Mouse (Mus musculus): Measurements from ENCODE around the gene Rabep1. TPM values are rescaled to one million over a fixed set of nuclear protein-coding genes. Genes with fewer than 3 reads are reported as not detected.
A peak's percentile ranks its signal among the peaks of the same experiment; 100 is the strongest.

Gene Rabep1
- total and polyA plus RNA-seq, 2 experiments from 2014 or later = 12.2 to 29.8 TPM

- no peak overlapping the region for H3K27ac ChIP-seq (ENCODE audit: low read depth)
- no peak for ATAC-seq (ENCODE audit: insufficient read depth, low read depth)
- H3K4me2 ChIP-seq (ENCODE audit: low read depth, low read length) = no peak overlapping the region
- H3K9ac ChIP-seq (replicated peaks; ENCODE audit: low read depth, low read length) = no peak overlapping the region
- no peak overlapping the region for H3K4me3 ChIP-seq (ENCODE audit: low read depth, low read length)
- no peaks in the 10 kb centered on the region for H3K9me3 ChIP-seq (replicated peaks; ENCODE audit: control insufficient read depth, low read length)
- TF ChIP-seq EP300 (IDR thresholded peaks at IDR 0.05; ENCODE audit: low read depth) (no peak), CTCF (IDR thresholded peaks at IDR 0.05; ENCODE audit: low read depth) (no peak)
- no peak for DNase-seq (ENCODE audit: low spot score)
- H3K36me3 ChIP-seq (replicated peaks; ENCODE audit: control insufficient read depth, insufficient read depth, low read length) = peaks cover 84% of the 10 kb centered on the region
- H3K4me1 ChIP-seq (ENCODE audit: control insufficient read depth, insufficient read depth) = peaks cover 8% of the 10 kb centered on the region; the same call in 1 of the 2 replicates
- 84% methylated on average over 6 of the region's 6 CpGs for WGBS
- no peaks in the 10 kb centered on the region for H3K27me3 ChIP-seq (ENCODE audit: control insufficient read depth, insufficient read depth, low read length)
These were observed 132.7 kb downstream of the Rabep1 start for GRCm38 (mm10) chr11:70977293-70977692.

DNA sequence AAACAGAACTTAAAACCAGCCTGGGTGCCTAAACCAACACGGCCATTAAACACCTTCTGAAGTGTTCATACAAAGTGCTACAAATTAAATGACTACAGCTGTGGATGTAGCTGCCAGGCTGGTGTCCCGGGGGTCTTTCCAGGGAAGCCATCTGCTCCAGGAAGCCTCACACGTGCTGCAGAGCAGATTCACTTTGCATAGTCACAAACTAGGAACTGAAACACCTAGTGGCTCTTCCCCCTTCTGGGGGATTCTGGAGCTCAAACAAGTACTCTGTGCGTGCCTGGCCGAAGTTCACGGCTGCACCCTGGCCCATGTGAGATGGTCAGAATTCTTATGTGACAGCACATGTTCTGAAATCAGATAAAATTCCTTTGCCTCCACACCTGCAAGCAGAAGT is 135.7 kb downstream of the Rabep1 start:
- TF ChIP-seq EP300 (IDR thresholded peaks at IDR 0.05; ENCODE audit: low read depth) (no peak), CTCF (IDR thresholded peaks at IDR 0.05; ENCODE audit: low read depth) (no peak)
- WGBS = 77% methylated on average over 6 of the region's 6 CpGs
- Histone ChIP-seq H3K4me2 (ENCODE audit: low read depth, low read length) (no peak overlapping the region), H3K4me3 (ENCODE audit: low read depth, low read length) (no peak overlapping the region), H3K36me3 (replicated peaks; ENCODE audit: control insufficient read depth, insufficient read depth, low read length) (peaks cover 69% of the 10 kb centered on the region), H3K9ac (replicated peaks; ENCODE audit: low read depth, low read length) (no peak overlapping the region), H3K27me3 (ENCODE audit: control insufficient read depth, insufficient read depth, low read length) (no peaks in the 10 kb centered on the region), H3K27ac (ENCODE audit: low read depth) (no peak overlapping the region), H3K4me1 (ENCODE audit: control insufficient read depth, insufficient read depth) (peaks cover 8% of the 10 kb centered on the region; the same call in 1 of the 2 replicates), H3K9me3 (replicated peaks; ENCODE audit: control insufficient read depth, low read length) (no peaks in the 10 kb centered on the region)
- ATAC-seq (ENCODE audit: insufficient read depth, low read depth) (no peak), DNase-seq (ENCODE audit: low spot score) (no peak)

DNA sequence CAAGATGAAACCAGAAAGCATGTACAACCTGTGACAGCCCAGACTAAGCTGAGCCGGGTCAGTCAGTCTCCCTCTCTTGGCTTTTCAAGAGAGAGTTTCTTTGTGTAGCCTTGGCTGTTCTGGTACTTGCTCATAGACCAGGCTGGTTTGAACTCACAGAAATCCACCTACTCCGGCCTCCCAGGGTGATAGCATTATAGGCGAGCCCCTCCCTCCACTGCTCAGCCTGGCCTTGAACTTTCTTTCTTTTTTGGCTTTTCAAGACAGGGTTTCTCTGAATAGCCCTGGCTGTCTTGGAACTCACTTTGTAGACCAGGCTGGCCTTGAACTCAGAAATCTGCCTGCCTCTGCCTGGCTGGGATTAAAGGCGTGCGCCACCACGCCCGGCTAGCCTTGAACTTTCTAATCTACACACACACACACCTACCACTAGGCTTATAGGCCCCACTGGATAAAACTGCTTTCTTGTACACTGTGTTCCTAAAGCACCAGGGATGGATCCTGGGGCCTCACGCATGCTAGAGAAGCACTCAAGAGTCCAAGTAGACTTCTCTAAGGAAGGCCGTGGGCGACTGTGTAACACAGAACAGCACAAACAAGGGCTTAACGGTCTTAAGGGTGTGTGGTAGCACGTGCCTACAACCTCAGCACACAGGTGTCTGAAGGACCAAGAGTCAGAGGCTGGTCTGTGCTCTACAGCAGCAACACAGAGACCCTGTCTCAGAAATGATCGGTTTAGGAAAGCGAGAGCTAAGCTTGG is 136.4 kb downstream of the Rabep1 start:
- ATAC-seq (ENCODE audit: insufficient read depth, low read depth) (no peak), DNase-seq (ENCODE audit: low spot score) (no peak)
- H3K36me3 ChIP-seq (replicated peaks; ENCODE audit: control insufficient read depth, insufficient read depth, low read length) = peaks cover 69% of the 10 kb centered on the region
- no peaks in the 10 kb centered on the region for H3K9me3 ChIP-seq (replicated peaks; ENCODE audit: control insufficient read depth, low read length)
- WGBS = 87% methylated on average over 14 of the region's 14 CpGs
- no peaks in the 10 kb centered on the region for H3K27me3 ChIP-seq (ENCODE audit: control insufficient read depth, insufficient read depth, low read length)
- no peak overlapping the region for H3K27ac ChIP-seq (ENCODE audit: low read depth)
- H3K9ac ChIP-seq (replicated peaks; ENCODE audit: low read depth, low read length) = no peak overlapping the region
- H3K4me1 ChIP-seq (ENCODE audit: control insufficient read depth, insufficient read depth) = peaks cover 8% of the 10 kb centered on the region; the same call in 1 of the 2 replicates
- no peak overlapping the region for H3K4me3 ChIP-seq (ENCODE audit: low read depth, low read length)
- TF ChIP-seq CTCF (IDR thresholded peaks at IDR 0.05; ENCODE audit: low read depth) (no peak), EP300 (IDR thresholded peaks at IDR 0.05; ENCODE audit: low read depth) (no peak)
- no peak overlapping the region for H3K4me2 ChIP-seq (ENCODE audit: low read depth, low read length)

- H3K9me3 ChIP-seq (replicated peaks; ENCODE audit: control insufficient read depth, low read length) = no peaks in the 10 kb centered on the region
- DNase-seq (ENCODE audit: low spot score) = no peak
- TF ChIP-seq CTCF (IDR thresholded peaks at IDR 0.05; ENCODE audit: low read depth) (no peak), EP300 (IDR thresholded peaks at IDR 0.05; ENCODE audit: low read depth) (no peak)
- WGBS = 5% methylated on average over 12 of the region's 12 CpGs
- H3K27ac ChIP-seq (ENCODE audit: low read depth) = no peak overlapping the region
- no peaks in the 10 kb centered on the region for H3K27me3 ChIP-seq (ENCODE audit: control insufficient read depth, insufficient read depth, low read length)
- H3K9ac ChIP-seq (replicated peaks; ENCODE audit: low read depth, low read length) = peak overlapping the region; percentile 89
- H3K36me3 ChIP-seq (replicated peaks; ENCODE audit: control insufficient read depth, insufficient read depth, low read length) = peaks cover 69% of the 10 kb centered on the region
- ATAC-seq (ENCODE audit: insufficient read depth, low read depth) = no peak
- H3K4me1 ChIP-seq (ENCODE audit: control insufficient read depth, insufficient read depth) = peaks cover 8% of the 10 kb centered on the region; the same call in 1 of the 2 replicates
- H3K4me2 ChIP-seq (ENCODE audit: low read depth, low read length) = peak overlapping the region; percentile 85
- H3K4me3 ChIP-seq (ENCODE audit: low read depth, low read length) = peak overlapping the region; percentile 99
These were observed 137.5 kb downstream of the Rabep1 start for GRCm38 (mm10) chr11:70982030-70982429.

- Histone ChIP-seq H3K27ac (ENCODE audit: low read depth) (peak within 1 kb of the TSS; percentile 84), H3K9ac (replicated peaks; ENCODE audit: low read depth, low read length) (peak within 1 kb of the TSS; percentile 89), H3K4me3 (ENCODE audit: low read depth, low read length) (peak within 1 kb of the TSS; percentile 99), H3K9me3 (replicated peaks; ENCODE audit: control insufficient read depth, low read length) (no peaks in the 10 kb centered on the region), H3K4me2 (ENCODE audit: low read depth, low read length) (peak within 1 kb of the TSS; percentile 85), H3K27me3 (ENCODE audit: control insufficient read depth, insufficient read depth, low read length) (no peaks in the 10 kb centered on the region), H3K4me1 (ENCODE audit: control insufficient read depth, insufficient read depth) (peaks cover 8% of the 10 kb centered on the region; the same call in 1 of the 2 replicates), H3K36me3 (replicated peaks; ENCODE audit: control insufficient read depth, insufficient read depth, low read length) (peaks cover 68% of the 10 kb centered on the region)
- peak; percentile 96 for ATAC-seq (ENCODE audit: insufficient read depth, low read depth)
- peak; percentile 84 for DNase-seq (ENCODE audit: low spot score)
- TF ChIP-seq EP300 (IDR thresholded peaks at IDR 0.05; ENCODE audit: low read depth) (peak; percentile 89), CTCF (IDR thresholded peaks at IDR 0.05; ENCODE audit: low read depth) (peak; percentile 94)
- under 1% methylated on average over 50 of the region's 64 CpGs for WGBS
These were observed 138.1 kb downstream of the Rabep1 start, which contains the start of gene C1qbp for GRCm38 (mm10) chr11:70982557-70983228. TSS of gene C1qbp (minus strand) at chr11:70983026.

Other genes with a start within 250 kb of the Rabep1 start
- gene 4930544D05Rik, start 228.9 kb upstream of the Rabep1 start, total RNA-seq (2014; rRNA removed; ENCODE audit: low replicate concordance) = not detected in 2 replicates
- not detected in 2 replicates for gene 4930544D05Rik, start 228.9 kb upstream of the Rabep1 start, polyA plus RNA-seq (2015; fragmentation: Nextera tagmentation; extraction: Ambion mirVana)
- not detected in 2 replicates for gene Chrne, start 225.6 kb upstream of the Rabep1 start, total RNA-seq (2014; rRNA removed; ENCODE audit: low replicate concordance)
- not detected in 2 replicates for gene Chrne, start 225.6 kb upstream of the Rabep1 start, polyA plus RNA-seq (2015; fragmentation: Nextera tagmentation; extraction: Ambion mirVana)
- 0.08 TPM in 1 of 2 replicates, not detected in the other for gene Gp1ba, start 205.7 kb upstream of the Rabep1 start, total RNA-seq (2014; rRNA removed; ENCODE audit: low replicate concordance)
- gene Gp1ba, start 205.7 kb upstream of the Rabep1 start, polyA plus RNA-seq (2015; fragmentation: Nextera tagmentation; extraction: Ambion mirVana) = 0.26 and 0.27 TPM in 2 replicates
- gene Rnf167, start 197.5 kb upstream of the Rabep1 start, total RNA-seq (2014; rRNA removed; ENCODE audit: low replicate concordance) = 48.3 and 66.3 TPM in 2 replicates
- gene Rnf167, start 197.5 kb upstream of the Rabep1 start, polyA plus RNA-seq (2015; fragmentation: Nextera tagmentation; extraction: Ambion mirVana) = 61.8 and 62.5 TPM in 2 replicates
- gene Slc25a11, start 197.3 kb upstream of the Rabep1 start, total RNA-seq (2014; rRNA removed; ENCODE audit: low replicate concordance) = 530 and 532 TPM in 2 replicates
- gene Slc25a11, start 197.3 kb upstream of the Rabep1 start, polyA plus RNA-seq (2015; fragmentation: Nextera tagmentation; extraction: Ambion mirVana) = 446 and 451 TPM in 2 replicates
- 924 and 959 TPM in 2 replicates for gene Pfn1, start 190.1 kb upstream of the Rabep1 start, total RNA-seq (2014; rRNA removed; ENCODE audit: low replicate concordance)
- 903 and 932 TPM in 2 replicates for gene Pfn1, start 190.1 kb upstream of the Rabep1 start, polyA plus RNA-seq (2015; fragmentation: Nextera tagmentation; extraction: Ambion mirVana)
- gene Eno3, start 187.6 kb upstream of the Rabep1 start, total RNA-seq (2014; rRNA removed; ENCODE audit: low replicate concordance) = 1,315 and 1,376 TPM in 2 replicates
- 1,204 and 1,224 TPM in 2 replicates for gene Eno3, start 187.6 kb upstream of the Rabep1 start, polyA plus RNA-seq (2015; fragmentation: Nextera tagmentation; extraction: Ambion mirVana)
- 42.0 and 53.9 TPM in 2 replicates for gene Spag7, start 175.4 kb upstream of the Rabep1 start, total RNA-seq (2014; rRNA removed; ENCODE audit: low replicate concordance)
- gene Spag7, start 175.4 kb upstream of the Rabep1 start, polyA plus RNA-seq (2015; fragmentation: Nextera tagmentation; extraction: Ambion mirVana) = 154 and 175 TPM in 2 replicates
- 8.7 and 9.5 TPM in 2 replicates for gene Camta2, start 156.7 kb upstream of the Rabep1 start, total RNA-seq (2014; rRNA removed; ENCODE audit: low replicate concordance)
- gene Camta2, start 156.7 kb upstream of the Rabep1 start, polyA plus RNA-seq (2015; fragmentation: Nextera tagmentation; extraction: Ambion mirVana) = 10.5 and 10.7 TPM in 2 replicates
- gene Inca1, start 144.6 kb upstream of the Rabep1 start, total RNA-seq (2014; rRNA removed; ENCODE audit: low replicate concordance) = 0.23 and 1.9 TPM in 2 replicates
- gene Inca1, start 144.6 kb upstream of the Rabep1 start, polyA plus RNA-seq (2015; fragmentation: Nextera tagmentation; extraction: Ambion mirVana) = 3.9 and 4.0 TPM in 2 replicates
- 92.9 and 110 TPM in 2 replicates for gene Kif1c, start 144.2 kb upstream of the Rabep1 start, total RNA-seq (2014; rRNA removed; ENCODE audit: low replicate concordance)
- gene Kif1c, start 144.2 kb upstream of the Rabep1 start, polyA plus RNA-seq (2015; fragmentation: Nextera tagmentation; extraction: Ambion mirVana) = 6.3 and 6.4 TPM in 2 replicates
- gene Zfp3, start 80.6 kb upstream of the Rabep1 start, total RNA-seq (2014; rRNA removed; ENCODE audit: low replicate concordance) = 4.2 and 4.9 TPM in 2 replicates
- 9.6 and 10.8 TPM in 2 replicates for gene Zfp3, start 80.6 kb upstream of the Rabep1 start, polyA plus RNA-seq (2015; fragmentation: Nextera tagmentation; extraction: Ambion mirVana)
- gene Scimp, start 32.2 kb upstream of the Rabep1 start, total RNA-seq (2014; rRNA removed; ENCODE audit: low replicate concordance) = not detected in 2 replicates
- 0.38 and 0.49 TPM in 2 replicates for gene Scimp, start 32.2 kb upstream of the Rabep1 start, polyA plus RNA-seq (2015; fragmentation: Nextera tagmentation; extraction: Ambion mirVana)
- 49.9 and 66.8 TPM in 2 replicates for gene Nup88, start 125.2 kb downstream of the Rabep1 start, total RNA-seq (2014; rRNA removed; ENCODE audit: low replicate concordance)
- gene Nup88, start 125.2 kb downstream of the Rabep1 start, polyA plus RNA-seq (2015; fragmentation: Nextera tagmentation; extraction: Ambion mirVana) = 81.5 and 88.4 TPM in 2 replicates
- gene Rpain, start 125.4 kb downstream of the Rabep1 start, total RNA-seq (2014; rRNA removed; ENCODE audit: low replicate concordance) = 12.7 and 25.3 TPM in 2 replicates
- 45.9 and 53.2 TPM in 2 replicates for gene Rpain, start 125.4 kb downstream of the Rabep1 start, polyA plus RNA-seq (2015; fragmentation: Nextera tagmentation; extraction: Ambion mirVana)
- 10.3 and 20.6 TPM in 2 replicates for gene C1qbp, start 138.2 kb downstream of the Rabep1 start, total RNA-seq (2014; rRNA removed; ENCODE audit: low replicate concordance)
- gene C1qbp, start 138.2 kb downstream of the Rabep1 start, polyA plus RNA-seq (2015; fragmentation: Nextera tagmentation; extraction: Ambion mirVana) = 308 and 311 TPM in 2 replicates
- 19.6 and 20.6 TPM in 2 replicates for gene Dhx33, start 159.7 kb downstream of the Rabep1 start, total RNA-seq (2014; rRNA removed; ENCODE audit: low replicate concordance)
- gene Dhx33, start 159.7 kb downstream of the Rabep1 start, polyA plus RNA-seq (2015; fragmentation: Nextera tagmentation; extraction: Ambion mirVana) = 5.8 and 6.3 TPM in 2 replicates
- 3.1 and 5.5 TPM in 2 replicates for gene Mis12, start 174.8 kb downstream of the Rabep1 start, total RNA-seq (2014; rRNA removed; ENCODE audit: low replicate concordance)
- 11.2 and 11.4 TPM in 2 replicates for gene Mis12, start 174.8 kb downstream of the Rabep1 start, polyA plus RNA-seq (2015; fragmentation: Nextera tagmentation; extraction: Ambion mirVana)
- 30.0 and 37.3 TPM in 2 replicates for gene Derl2, start 175.1 kb downstream of the Rabep1 start, total RNA-seq (2014; rRNA removed; ENCODE audit: low replicate concordance)
- 32.3 and 36.5 TPM in 2 replicates for gene Derl2, start 175.1 kb downstream of the Rabep1 start, polyA plus RNA-seq (2015; fragmentation: Nextera tagmentation; extraction: Ambion mirVana)
- 4.4 and 5.4 TPM in 2 replicates for gene 6330403K07Rik, start 188.7 kb downstream of the Rabep1 start, total RNA-seq (2014; rRNA removed; ENCODE audit: low replicate concordance)
- gene 6330403K07Rik, start 188.7 kb downstream of the Rabep1 start, polyA plus RNA-seq (2015; fragmentation: Nextera tagmentation; extraction: Ambion mirVana) = 6.0 and 8.1 TPM in 2 replicates